Mouse (Mus musculus): ENCODE measurements around the gene Runx1.

The Runx1 gene

DNA sequence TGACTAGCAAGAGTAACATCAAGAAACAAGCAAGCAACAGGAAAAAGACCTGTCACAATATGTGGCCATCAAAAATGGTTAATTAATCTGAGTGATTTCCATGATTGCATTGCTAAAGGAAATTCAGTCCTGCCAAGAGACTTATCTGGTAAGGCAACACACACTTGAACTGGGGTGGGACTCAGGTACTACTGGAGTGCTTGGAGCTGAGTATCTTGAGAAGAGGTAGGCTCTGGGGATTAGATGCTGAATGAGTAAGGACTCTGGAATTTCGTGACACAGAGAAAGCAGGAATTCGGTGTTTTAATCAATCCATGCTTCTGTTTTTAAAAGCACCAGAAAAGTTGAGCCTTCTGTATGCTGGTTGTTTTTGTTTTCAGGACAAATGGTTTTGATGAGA lies 209.1 kb downstream of the Runx1 start:
- no peak for DNase-seq (ENCODE audit: low read depth in 2 of 2, low spot score in 2 of 2)

DNA sequence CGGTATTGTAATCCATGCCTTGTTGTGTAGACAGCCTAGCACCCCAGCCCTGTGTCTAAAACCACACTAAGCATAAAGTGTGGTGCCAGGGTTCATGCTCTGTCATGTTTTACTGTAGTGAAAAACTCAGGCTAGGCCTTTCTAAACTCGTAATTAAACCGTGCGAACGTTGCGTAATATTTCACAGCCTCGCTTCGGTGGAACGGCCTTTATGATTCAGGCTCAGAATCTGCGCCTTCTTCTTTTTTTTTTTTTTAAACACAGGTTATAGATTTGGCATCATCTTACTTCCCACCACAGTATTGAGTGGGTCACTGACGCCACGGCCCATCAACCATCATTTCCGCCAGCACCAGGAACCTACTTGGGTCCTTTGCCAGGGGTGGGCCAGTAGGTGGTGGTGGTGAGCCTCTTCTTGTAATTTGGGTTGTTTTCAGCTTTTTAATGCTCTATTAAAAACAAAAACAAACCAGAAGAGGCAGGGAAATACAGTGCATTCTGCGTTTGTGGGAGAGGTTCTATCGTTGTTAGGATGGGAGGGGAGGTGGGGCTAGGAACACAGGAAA lies 210.6 kb downstream of the Runx1 start:
- no peak for DNase-seq (ENCODE audit: low read depth in 2 of 2, low spot score in 2 of 2)

GRCm38 (mm10) chr16:92612546-92612945 lies 213.4 kb downstream of the Runx1 start:
- no peak for DNase-seq (ENCODE audit: low read depth in 2 of 2, low spot score in 2 of 2)

GRCm38 (mm10) chr16:92611641-92612149 lies 214.3 kb downstream of the Runx1 start:
- no peak for DNase-seq (ENCODE audit: low read depth in 2 of 2, low spot score in 2 of 2)

- DNase-seq (ENCODE audit: low read depth in 2 of 2, low spot score in 2 of 2), result no peak
These were observed 215.5 kb downstream of the Runx1 start for GRCm38 (mm10) chr16:92610464-92610863.

- no peak for DNase-seq (ENCODE audit: low read depth in 2 of 2, low spot score in 2 of 2)
These were observed 216.3 kb downstream of the Runx1 start for GRCm38 (mm10) chr16:92609717-92610077.

GRCm38 (mm10) chr16:92609006-92609716 lies 216.8 kb downstream of the Runx1 start:
- no peak for DNase-seq (ENCODE audit: low read depth in 2 of 2, low spot score in 2 of 2)

DNA sequence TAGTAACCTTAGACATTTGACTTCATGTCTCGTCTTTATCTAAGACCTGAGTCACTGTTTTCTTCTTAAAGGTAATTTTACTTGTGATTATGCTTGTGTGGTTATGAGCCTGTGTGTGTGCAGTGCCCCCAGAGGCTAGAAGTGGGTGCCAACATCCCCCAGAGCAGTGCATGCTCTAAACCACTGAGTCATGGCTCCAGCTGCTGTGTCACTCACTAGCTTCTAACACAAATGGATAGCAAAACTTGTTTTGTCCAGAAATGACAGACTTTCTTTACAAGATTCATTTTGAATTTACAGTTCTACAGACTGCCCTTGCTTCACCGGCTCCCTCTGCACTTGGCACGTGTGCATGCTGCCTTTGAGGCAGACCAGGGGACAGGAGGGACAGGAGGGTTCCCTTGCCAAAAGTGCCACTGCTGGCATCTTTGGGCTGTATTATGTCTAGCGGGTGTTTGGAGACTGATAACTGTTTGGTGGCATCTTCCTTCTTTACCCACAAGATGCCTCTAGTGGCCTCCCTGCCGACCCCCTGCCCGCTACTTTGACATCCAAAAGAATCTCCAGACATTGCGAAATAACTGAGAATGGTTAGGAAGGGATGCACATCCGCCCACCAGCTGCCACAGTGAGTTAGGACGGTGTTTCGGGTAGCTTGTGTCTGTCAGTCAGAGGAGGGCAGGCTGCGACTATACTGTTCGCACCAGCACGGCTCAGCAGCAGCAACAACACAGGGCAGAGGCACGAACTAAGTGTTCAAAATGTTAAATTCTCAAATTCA lies 217.6 kb downstream of the Runx1 start:
- no peak for DNase-seq (ENCODE audit: low read depth in 2 of 2, low spot score in 2 of 2)

GRCm38 (mm10) chr16:92606491-92606965 lies 219.4 kb downstream of the Runx1 start:
- no peak for DNase-seq (ENCODE audit: low read depth in 2 of 2, low spot score in 2 of 2)

GRCm38 (mm10) chr16:92605606-92606490 lies 220.1 kb downstream of the Runx1 start:
- no peak for DNase-seq (ENCODE audit: low read depth in 2 of 2, low spot score in 2 of 2)

DNA sequence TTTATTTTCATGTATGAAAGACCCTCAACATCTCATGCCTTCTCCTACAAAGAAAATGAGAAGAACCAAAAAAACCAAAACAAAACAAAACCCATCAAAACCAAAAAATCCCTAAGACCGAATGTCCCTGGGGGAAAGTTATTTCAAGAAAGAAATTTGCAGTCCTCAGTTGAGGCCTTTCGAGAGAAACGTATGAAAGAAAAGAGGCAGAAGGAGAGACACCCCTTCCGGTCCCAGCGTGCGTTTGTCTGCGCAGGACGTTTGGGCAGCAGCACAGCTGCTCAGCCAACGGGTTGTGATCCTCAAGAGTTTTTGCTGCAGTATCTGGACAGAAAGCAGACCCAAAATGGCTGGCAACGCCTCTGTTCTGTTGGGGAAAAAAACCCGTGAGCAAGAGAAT lies 223.4 kb downstream of the Runx1 start:
- no peak for DNase-seq (ENCODE audit: low read depth in 2 of 2, low spot score in 2 of 2)

DNA sequence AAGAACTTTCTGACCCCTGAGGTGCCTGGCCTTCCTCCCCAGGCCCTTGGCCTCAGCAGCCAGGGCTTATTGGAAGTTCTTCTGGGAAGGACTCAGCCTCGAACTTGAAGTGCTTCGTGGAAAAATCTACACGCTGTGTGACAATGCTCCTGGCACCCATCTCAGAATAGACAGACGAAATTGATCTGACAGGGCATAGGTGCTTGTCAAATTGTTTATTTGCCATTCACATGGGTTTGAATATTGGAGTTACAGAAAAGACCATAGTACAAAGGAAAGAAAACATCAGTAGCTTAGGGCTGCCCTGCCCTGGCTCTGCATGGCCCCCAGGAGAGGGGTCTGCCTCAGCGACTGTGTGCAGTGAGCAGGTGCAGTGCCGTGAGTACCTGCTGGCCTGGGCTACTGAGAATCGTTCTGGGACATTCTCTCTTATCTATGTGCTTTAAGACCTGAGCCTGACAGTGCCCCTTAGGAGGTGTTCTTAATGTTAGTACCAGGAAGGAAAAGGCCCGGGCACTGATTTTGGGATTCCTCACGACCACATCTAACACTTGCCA lies 224.6 kb downstream of the Runx1 start:
- no peak for DNase-seq (ENCODE audit: low read depth in 2 of 2, low spot score in 2 of 2)

- DNase-seq (ENCODE audit: low read depth in 2 of 2, low spot score in 2 of 2), result no peak
These were observed 226.5 kb downstream of the Runx1 start for GRCm38 (mm10) chr16:92599451-92599850.

DNA sequence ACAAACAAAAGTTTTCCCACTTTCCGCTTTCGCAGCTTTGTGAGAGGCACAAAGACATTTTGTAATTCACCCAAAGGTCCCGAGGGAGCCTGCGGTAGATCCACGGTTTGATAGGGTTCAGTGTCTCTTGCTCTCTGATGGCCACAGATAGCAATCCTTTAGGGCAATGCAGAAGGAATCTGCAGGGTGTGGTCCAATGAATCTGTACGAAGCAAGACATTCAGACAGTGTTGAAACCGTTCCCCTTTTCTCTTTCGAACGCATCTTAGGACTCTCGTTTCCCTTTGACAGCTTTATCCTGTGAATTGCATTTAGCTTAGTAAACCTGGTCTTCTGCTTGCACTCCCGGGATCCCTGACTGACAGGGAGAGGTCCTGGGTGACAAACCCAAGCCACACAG lies 228.3 kb downstream of the Runx1 start:
- no peak for DNase-seq (ENCODE audit: low read depth in 2 of 2, low spot score in 2 of 2)

DNA sequence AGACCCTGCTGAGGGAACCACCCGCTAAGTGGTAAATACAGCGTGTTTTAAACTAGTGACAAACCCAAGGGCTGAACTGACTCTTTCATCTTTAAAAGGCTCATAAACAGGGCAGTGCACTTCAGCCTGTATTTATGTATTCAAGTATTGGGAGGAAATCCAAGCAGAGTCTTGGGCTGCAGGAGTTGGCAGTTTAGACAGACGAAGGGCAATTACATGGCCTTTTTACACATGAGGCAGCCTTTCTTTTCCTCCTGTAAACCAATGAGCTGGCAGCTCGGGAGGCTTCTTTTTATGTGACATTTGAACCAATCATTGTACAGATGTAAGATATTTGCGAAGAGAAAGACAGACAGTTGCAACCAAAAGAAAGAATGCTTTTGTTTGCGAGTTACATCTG lies 233.7 kb downstream of the Runx1 start:
- no peak for DNase-seq (ENCODE audit: low read depth in 2 of 2, low spot score in 2 of 2)

- no peak for DNase-seq (ENCODE audit: low read depth in 2 of 2, low spot score in 2 of 2)
These were observed 234.2 kb downstream of the Runx1 start for GRCm38 (mm10) chr16:92591783-92592182.

DNA sequence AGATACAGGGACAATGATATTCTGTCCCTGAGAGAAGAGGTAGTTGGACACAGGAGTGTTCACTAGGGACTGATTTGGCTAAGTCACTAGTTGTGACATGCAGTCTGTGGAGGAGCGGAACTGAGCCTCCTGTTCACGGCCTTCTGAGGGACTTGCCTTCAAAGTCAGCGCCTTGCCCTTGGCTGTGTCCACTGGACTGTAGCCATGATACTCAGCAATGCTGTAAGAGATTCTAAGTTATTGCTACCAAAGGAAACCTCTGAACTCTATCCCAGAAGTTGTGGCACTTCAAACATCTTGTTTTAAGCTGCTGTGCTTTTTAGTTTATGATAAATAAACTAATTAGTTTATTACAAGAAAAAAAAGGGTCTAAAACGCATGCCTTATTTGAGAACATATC lies 238.1 kb downstream of the Runx1 start:
- DNase-seq (ENCODE audit: low read depth in 2 of 2, low spot score in 2 of 2), result no peak

GRCm38 (mm10) chr16:92581767-92582166 lies 244.2 kb downstream of the Runx1 start:
- no peak for DNase-seq (ENCODE audit: low read depth in 2 of 2, low spot score in 2 of 2)

GRCm38 (mm10) chr16:92580981-92581380 lies 245.0 kb downstream of the Runx1 start:
- no peak for DNase-seq (ENCODE audit: low read depth in 2 of 2, low spot score in 2 of 2)

GRCm38 (mm10) chr16:92578915-92579653 lies 246.9 kb downstream of the Runx1 start:
- DNase-seq (ENCODE audit: low read depth in 2 of 2, low spot score in 2 of 2), result no peak
